Mouse (Mus musculus): ENCODE data around the gene Gm20824.
"Not testable (repeated sequence)": the region's sequence is repeated elsewhere in the genome, so short reads cannot be mapped to it uniquely, and the experiment has no call there.

Gm20824 gene

DNA sequence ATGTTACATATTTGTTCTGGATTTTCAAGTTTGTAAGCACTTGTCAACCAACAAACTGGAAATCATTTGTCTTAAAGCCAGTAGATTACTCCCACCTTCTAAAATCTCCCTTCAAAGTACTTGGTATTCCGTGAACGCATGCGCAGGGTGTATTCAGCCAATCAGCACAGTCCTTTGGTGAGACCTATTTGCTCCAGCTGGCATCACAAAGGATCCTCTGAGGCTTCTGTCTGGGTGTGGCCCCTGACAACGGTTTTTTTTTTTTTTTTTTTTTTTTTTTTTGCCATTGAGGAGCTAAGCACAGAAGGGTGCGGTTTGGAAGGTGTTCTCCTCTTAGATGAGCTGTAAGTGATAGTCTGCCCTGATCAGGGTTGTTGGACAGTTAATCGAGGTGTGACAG, at the start of gene Gm20824:
Gene Gm20824, plus strand, starts transcription at position 301 of the 400 bp plus-strand sequence.
- not testable (repeated sequence) for DNase-seq (ENCODE audit: low read depth, low spot score)

All from c-Kit-negative CD71-positive TER-119-positive erythroid progenitor cells, embryonic 14.5 days (primary cell).